Mouse (Mus musculus) erythroblast, embryonic 14.5 days (primary cell): ENCODE results near the gene Mycbp.
"Not testable (repeated sequence)": the region's sequence is repeated elsewhere in the genome, so short reads cannot be mapped to it uniquely, and the experiment has no call there.

Experiments
- GATA1 ChIP-seq: IDR thresholded peaks from 2 replicates; pipeline ENCODE4 v1.6.1; 2012; ENCODE audit warnings: low read length, inconsistent platforms, mixed read lengths
- TAL1 ChIP-seq: IDR thresholded peaks from 3 replicates; pipeline ENCODE4 v1.6.1; 2012; ENCODE audit warnings: low read length, inconsistent platforms, mixed read lengths

DNA sequence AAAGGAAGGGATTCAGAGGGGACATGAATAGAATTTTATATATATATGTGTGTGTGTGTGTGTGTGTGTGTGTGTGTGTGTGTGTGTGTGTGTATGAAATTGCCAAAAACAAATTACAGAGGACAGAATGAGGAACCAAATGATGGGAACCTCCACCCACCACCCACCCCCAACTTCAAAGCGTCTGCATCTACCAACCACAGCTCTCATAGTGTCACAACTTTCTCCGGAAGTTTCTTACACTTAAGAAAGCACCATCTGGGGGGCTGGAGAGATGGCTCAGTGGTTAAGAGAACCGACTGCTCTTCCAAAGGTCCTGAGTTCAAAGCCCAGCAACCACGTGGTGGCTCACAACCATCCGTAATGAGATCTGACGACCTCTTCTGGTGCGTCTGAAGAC, 36.2 kb downstream of the Mycbp start:
- TF ChIP-seq TAL1, GATA1: not testable (repeated sequence)
